8 mouse cellular contexts compared by ENCODE assay signal in the genomic region with DNA sequence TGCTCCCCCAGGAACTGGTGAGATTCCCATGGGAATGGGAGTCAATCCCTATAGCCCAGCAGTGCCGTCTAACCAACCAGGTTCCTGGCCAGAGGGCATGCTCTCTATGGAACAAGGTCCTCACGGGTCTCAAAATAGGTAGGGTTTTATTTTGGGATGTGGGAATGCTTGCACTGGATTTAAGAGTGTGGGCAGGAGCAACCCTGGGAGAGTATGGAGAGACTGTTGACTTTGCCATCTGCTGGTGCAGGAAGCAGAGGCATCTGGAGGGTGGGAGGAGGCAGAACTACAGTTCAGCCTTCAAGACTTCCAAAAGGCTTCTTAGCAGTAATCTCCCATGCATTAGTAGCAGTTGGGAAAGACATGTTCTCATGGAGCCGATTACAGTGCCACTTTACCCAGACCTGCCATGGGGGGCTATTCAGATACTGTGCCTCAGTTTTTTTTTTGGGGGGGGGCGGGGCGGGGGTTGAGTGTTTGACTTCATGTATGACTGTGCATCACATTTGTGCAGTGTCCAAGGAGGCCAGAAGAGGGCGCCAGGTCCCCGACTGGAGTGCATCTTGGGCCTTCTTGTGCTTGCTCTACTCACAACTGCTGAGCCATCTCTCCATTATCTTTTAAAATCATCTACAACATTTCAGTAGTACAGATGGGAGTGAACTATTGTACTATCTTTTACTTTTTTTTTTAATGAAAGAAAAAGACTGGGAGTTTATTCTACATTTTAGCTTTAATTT.
DNase-seq lines count a peak whose midpoint lies in the region; ATAC-seq and TF ChIP-seq lines count a peak whose summit lies in the region.

No protein-coding gene starts in this region.

- H3K36me3 ChIP-seq in forebrain, embryonic 12.5 days (replicated peaks): peaks cover 80% of the 10 kb centered on the region

- 79% methylated on average over 7 of the region's 7 CpGs for WGBS in cerebellum, adult 2 months
- 61% methylated on average over 7 of the region's 7 CpGs for WGBS in olfactory bulb, adult 2 months
- 74% methylated on average over 7 of the region's 7 CpGs for whole genome bisulfite sequencing in forebrain, embryonic 12.5 days

- ATAC-seq in forebrain, embryonic 12.5 days (ENCODE audit: low FRiP score): no peak

- no peak overlapping the region for H3K9ac ChIP-seq in forebrain, embryonic 12.5 days

- no peak overlapping the region for H3K27ac ChIP-seq in cerebellum, adult 2 months (ENCODE audit: insufficient read depth, low read length)
- peak overlapping the region; percentile 86 for H3K27ac ChIP-seq in olfactory bulb, adult 2 months (ENCODE audit: insufficient read depth, low read depth, low read length)
- no peak overlapping the region for H3K27ac ChIP-seq in forebrain, embryonic 12.5 days

- H3K27me3 ChIP-seq in cerebellum, adult 2 months (ENCODE audit: control insufficient read depth, insufficient read depth, low read length): no peaks in the 10 kb centered on the region
- H3K27me3 ChIP-seq in forebrain, embryonic 12.5 days: no peaks in the 10 kb centered on the region

- H3K4me3 ChIP-seq in cerebellum, adult 2 months (replicated peaks; ENCODE audit: insufficient read depth, low read depth, low read length): no peak overlapping the region
- no peak overlapping the region for H3K4me3 ChIP-seq in olfactory bulb, adult 2 months (ENCODE audit: insufficient read depth, low read depth, low read length)
- no peak overlapping the region for H3K4me3 ChIP-seq in forebrain, embryonic 12.5 days (replicated peaks)

- no peak for DNase-seq in cerebellum, adult 2 months
- no peak for DNase-seq in cerebellum, adult 9-11 months
- DNase-seq in layer of hippocampus, adult 11-12 months (ENCODE audit: low spot score): peak; percentile 55
- no peak for DNase-seq in layer of hippocampus, adult 9-10 months (ENCODE audit: low spot score)
- peak; percentile 78 for DNase-seq in adrenal gland, postnatal 14 days
- peak; percentile 55 to 63 for DNase-seq in layer of hippocampus, postnatal 10 days (ENCODE audit: low spot score in 2 of 2)

- TF ChIP-seq POLR2A in cerebellum, adult 2 months (IDR thresholded peaks at IDR 0.05; ENCODE audit: borderline replicate concordance, insufficient read depth, low read length): no peak
- TF ChIP-seq POLR2A in olfactory bulb, adult 2 months (IDR thresholded peaks at IDR 0.05; ENCODE audit: insufficient read depth, low read depth, low read length): no peak

- H3K9me3 ChIP-seq in forebrain, embryonic 12.5 days: no peaks in the 10 kb centered on the region

- peak; percentile 25; the same call in 1 of the 2 replicates for TF ChIP-seq CTCF in cerebellum, adult 2 months (IDR thresholded peaks at IDR 0.05; ENCODE audit: borderline replicate concordance, insufficient read depth, low read depth, low read length)
- TF ChIP-seq CTCF in olfactory bulb, adult 2 months (IDR thresholded peaks at IDR 0.05; ENCODE audit: insufficient read depth, low read depth, low read length): 0 out of 2 replicates have a peak, but pooled peaks have one; percentile 9

- no peaks in the 10 kb centered on the region for H3K4me1 ChIP-seq in cerebellum, adult 2 months (ENCODE audit: control insufficient read depth, insufficient read depth, low read length)
- H3K4me1 ChIP-seq in olfactory bulb, adult 2 months (ENCODE audit: control insufficient read depth, insufficient read depth, low read length): peaks cover 10% of the 10 kb centered on the region; the same call in 1 of the 2 replicates
- no peaks in the 10 kb centered on the region for H3K4me1 ChIP-seq in forebrain, embryonic 12.5 days

- no peak overlapping the region for H3K4me2 ChIP-seq in forebrain, embryonic 12.5 days

Comparison
In these comparisons a context has a peak if more than half of its experiments do, and no peak if none do; other contexts are left out.
1. DNase-seq: peak in layer of hippocampus, adult 11-12 months (single experiment), adrenal gland, postnatal 14 days (single experiment) and layer of hippocampus, postnatal 10 days (2 of 2); none in cerebellum, adult 2 months (0 of 2), cerebellum, adult 9-11 months (single experiment) and layer of hippocampus, adult 9-10 months (single experiment).